Mouse (Mus musculus) cerebellum, adult 8-10 months (tissue): ENCODE measurements around the gene 1700019D03Rik.
"Not testable (repeated sequence)": the region's sequence is repeated elsewhere in the genome, so short reads cannot be mapped to it uniquely, and the experiment has no call there.

Experiments
- DNase-seq: peaks from one replicate; pipeline ENCODE4 v3.0.0; 2022

The 1700019D03Rik gene

DNA sequence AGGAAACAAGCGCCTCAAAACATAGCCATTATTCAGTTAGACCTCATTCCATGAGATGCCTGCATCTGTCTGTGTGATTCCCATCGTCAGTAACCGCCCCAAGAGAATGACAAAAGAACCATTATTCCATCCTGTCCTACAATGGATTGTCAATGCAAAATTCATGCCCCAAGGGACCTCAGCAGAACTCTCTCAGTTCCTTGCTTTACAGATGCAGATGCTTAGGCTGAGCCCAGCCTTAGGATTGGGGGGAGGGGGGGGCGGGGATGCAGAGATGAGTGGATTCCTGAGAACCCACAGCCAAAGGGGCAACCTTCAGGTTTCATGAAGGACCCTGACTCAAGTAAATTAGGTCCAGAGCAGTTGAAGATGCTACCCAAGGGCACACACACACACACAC, 66.4 kb downstream of the 1700019D03Rik start:
- DNase-seq = no peak

DNA sequence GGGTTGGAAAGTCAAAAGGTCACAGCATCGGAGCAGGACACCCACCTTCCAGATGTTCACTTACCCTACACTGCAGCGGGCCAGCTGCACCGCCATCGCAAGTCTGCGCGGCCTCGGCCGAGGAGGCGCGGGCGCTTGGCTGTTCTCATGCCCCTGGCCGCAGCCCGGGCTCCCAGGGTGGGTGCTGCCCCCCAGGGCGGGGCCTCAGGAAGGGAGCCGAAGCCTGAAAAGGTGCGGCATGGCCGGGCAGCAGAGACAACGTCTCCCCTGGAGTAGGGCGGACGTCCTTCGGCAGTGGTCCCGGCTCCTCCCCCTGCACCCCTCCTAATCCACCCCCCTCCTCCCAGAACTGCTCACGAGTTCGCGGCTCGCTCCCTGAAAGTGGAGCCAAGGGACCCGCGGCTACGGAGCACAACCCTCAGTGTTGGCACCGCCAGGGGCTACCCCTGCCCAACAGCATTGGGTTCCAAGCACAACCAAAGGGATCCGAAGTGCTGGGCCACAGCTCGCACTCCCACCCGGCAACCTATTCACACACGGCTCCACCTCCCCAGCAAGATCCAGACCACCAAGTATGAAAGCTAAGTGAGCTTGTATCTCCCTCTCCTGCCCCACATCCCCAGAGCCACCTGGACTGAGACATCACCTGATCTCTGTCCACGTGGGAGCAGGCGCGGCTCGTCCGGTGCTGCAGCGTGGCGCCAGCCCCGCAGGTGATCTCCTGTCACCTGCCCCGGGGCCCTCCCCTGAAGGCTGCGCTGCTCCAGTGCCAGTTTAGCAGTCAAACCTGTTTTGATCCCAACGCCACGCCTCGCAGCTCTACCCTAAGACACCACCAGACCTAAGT, 67.2 kb downstream of the 1700019D03Rik start:
- DNase-seq = peak; percentile 68

DNA sequence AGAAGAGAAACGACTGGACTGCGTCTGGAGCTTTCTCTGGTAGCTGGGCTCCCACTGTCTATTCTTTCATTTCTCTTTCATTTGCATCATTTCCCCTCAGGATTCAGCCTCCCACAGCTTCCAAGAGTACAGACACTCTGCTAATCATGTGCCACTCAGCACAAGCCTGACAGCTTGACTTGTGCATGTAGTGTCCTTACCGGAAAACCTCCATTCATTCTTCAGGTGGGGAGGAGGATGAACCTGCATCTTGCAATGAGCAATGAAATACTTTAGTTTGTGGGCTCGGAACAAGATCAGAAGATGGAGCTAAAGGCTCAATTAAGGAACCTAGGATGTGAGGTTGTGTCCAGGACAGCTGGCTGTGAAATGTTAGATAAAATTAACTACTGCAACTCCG, 67.8 kb downstream of the 1700019D03Rik start:
- peak; percentile 50 for DNase-seq

DNA sequence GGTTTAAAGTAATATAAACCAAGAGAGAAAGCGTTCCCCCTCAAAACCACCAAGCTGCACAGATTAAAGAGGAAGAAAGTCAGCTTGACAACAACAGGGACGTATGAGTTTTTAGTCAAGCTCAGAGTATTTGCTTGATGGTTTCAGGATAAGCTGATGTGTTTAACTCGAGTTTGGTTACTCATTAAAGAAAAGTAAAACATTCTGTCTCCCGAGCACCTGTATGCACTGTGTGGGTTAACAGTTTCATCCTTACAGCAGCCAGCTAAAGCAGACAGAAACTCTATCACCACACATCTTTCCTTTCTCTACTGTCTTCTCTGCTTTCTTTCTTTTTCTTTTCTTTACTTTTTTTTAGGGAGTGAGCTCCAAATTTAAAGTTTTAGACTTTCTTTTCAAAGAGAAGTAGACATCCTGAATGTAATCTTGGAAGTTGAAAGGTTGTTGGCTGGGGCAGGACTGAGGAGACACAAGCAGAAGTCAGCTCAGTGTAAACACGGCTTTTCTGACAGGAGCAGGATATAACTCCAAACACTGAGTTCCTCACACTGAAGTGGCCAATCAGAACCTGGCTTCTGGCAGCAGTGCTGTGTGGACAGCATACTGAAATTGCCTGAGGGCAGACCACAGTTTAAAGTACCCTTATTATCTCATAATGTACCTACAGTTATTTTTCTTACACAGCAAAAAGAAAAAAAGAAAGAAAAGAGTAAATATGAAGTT, 68.7 kb downstream of the 1700019D03Rik start:
- peak; percentile 29 for DNase-seq

DNA sequence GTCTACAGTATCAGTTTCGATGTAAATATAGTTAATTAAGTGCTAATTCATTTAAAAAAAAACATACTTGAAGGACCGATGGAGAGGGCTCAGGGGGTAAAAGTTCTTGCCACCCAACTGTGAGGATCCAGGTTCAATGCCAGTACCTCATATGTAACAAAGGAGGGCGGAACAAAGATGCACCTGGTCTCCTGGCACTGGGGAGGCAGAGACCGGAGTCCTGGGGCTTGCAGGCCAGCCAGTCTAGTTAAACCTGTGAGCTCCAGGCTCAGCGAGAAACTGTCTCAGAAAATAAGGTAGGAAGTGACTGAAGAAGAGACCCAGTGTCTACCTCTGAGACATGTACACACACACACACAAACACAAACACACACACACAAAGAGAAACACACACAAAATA, 72.1 kb downstream of the 1700019D03Rik start:
- DNase-seq = peak; percentile 38

- DNase-seq = no peak
Observed at GRCm38 (mm10) chr1:52939021-52939420, 81.0 kb downstream of the 1700019D03Rik start.

GRCm38 (mm10) chr1:52934494-52934893, 85.5 kb downstream of the 1700019D03Rik start:
- no peak for DNase-seq

- not testable (repeated sequence) for DNase-seq
Observed at GRCm38 (mm10) chr1:52924482-52924881, 95.5 kb downstream of the 1700019D03Rik start.

GRCm38 (mm10) chr1:52918897-52919296, 101.1 kb downstream of the 1700019D03Rik start:
- DNase-seq = not testable (repeated sequence)

DNA sequence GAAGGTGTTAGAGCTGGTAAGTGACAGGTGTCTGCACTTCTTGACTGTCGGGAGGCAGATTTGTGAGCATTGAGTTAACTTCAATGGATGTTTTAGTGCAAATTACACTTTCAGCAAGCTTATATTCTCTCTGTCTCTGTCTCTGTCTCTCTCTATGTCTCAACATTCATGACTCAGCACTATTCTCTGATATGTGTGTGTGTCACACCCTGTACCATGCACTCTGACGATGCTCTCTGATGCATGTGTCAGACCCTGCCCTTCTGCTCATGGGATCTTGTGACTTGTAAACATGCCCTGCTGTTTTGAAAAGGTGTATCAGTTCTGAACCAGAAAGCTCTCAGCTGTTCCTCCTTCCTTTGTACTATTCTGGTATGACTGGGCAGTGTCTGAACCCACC, 103.3 kb downstream of the 1700019D03Rik start:
- DNase-seq = no peak

DNA sequence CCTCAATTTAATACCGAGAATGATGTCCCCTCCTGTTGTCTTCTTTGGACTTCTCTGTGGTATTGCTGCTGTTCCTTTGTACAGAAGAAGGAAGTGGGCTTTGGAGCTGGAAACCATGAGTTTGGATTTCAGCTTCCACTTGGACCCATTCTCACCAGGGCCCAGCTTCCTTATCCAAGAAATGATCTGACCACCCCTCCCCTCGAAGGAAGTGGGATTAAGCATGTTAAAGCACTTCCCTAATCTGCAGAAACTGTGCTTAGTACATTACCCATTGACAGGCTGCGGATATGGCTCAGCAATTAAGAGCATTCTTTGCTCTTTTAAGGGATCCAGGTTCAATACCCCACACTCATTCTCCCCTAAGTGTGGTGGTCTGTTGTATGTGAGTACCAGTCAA, 110.2 kb downstream of the 1700019D03Rik start:
- DNase-seq = no peak

DNA sequence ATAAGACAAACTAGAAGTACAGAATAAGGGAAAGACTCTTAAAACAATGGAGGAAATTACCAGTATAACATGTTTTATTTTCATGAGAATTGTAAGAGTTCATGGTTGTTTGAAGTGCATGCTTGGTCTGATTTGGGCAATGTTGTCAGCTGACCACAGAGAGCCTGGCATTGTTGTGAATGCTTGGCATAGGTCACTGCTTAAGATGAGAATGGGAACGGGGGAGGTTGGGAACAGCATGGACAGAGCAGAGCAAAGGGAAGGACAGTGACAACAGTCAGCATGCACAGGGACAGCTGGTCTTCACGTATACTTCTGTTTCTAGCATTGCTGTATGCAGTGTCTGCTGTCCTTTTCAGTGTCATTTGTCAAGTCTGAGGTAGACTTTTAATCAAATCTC, 135.8 kb downstream of the 1700019D03Rik start:
- no peak for DNase-seq
